Mouse (Mus musculus) brain, embryonic 18.5 days (tissue): ENCODE measurements at regions not wholly inside any gene's neighbourhood (a gene's known extent, or its start where the extent isn't known, plus 50 kb on each side); places are given as distances from the start of the nearest gene placed in this dataset.

Experiments
- DNase-seq: peaks from one replicate; pipeline ENCODE4 v3.0.0-alpha.2; 2012; ENCODE audit warnings: low read depth, low spot score

DNA sequence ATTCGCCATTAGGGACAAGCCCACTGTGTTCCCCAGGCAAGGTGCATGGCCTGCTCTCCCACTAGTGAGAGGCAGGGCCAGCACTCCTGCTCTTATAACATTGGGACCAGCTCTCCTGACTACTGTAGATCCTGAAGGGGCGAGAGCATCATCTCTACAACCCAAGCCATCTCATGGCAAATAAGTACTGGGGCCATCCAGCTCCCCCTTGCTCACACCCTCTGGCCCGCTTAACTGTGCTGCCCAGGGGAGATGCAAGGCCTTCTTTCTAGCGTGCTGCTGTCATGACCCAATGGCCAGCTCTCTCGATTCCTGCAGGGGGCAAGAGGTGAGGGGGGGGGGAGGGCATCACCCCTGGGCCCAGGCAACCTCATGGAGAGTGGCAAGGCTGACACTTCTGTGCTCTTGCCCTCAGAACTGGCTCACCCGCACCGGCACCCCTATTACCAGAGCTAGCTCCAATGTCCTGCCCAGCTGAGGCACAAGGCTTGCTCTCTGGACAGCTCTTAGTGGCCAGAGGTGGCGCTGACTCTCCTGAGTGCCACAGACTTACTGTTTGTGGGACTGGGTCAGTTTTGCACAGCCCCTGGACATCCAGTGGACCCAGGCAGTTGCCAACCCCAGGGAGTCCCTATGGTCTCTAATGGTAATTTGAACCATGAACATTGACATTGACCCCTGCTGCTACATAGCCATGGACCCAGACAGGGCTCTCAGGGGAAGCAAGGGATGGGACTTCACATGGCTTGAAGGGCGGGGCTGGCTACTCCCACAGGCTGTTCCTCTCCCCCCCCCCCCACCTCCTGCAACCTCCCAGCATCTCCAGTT is 448.2 kb downstream of the Tdrd3 start:
- DNase-seq: no peak

DNA sequence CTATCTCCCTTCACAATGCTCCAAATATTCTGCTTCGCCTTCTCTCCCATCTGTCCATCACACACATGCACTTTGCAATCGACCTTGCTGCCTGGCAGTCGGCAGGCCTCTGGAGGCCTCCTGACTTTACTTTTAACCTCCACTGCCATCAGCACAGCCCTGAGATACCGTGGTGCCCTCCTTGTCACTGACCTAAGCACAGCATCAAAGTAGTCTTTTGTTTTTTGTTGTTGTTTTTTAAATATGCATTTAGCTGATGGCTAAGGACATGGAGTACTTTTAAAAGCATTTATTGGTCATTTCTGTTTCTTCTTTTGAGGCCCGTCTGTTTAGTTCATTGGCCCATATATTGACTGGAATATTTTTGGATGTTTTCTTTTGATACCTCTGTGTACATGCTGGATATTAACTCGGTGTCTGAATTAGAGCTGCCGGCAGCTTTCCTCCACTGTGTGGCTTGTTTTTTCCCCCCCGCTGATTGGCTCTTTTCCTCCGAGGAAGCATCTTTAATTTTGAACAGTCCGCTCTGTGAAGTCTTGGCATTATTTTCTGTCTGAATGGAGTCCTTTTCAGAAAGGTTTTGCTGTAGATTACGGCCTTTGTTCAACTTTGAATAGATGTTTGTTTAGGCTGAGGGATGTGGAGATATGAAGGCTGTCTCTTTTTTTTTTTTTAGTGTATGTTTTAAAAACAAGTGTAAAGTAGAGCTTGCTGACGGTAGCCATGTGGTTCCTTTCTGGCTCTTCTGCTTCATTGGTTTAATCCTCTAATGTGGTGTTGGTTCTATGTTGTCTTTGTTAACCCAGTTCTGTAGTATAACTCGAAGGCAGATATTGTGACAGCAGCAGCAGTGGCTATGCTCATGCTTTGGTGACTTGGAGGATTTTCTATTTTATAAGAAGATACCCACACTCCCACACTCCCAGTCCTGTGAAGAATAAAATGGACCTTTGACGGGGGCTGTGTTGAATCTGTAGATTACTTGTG is 449.1 kb downstream of the Tdrd3 start:
- no peak for DNase-seq

DNA sequence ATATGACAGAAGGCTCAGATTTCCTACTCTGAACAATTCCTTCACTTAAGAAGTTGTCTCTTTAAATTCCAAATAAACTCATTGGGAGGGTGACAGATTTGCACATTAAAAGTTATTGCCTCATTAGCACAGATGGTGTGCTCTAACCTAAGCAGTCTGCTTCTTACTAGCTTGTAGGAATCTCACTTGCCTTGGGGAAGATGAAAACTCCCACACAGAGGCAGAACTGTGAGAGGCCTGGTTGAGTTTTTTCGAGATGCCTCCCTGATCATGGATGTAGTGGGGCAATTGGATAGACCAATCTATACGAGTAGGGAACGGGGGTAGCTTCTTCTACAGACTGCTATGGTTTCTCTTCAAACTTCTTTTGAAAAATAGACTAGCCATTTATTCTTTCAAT is 485.3 kb downstream of the Tdrd3 start:
- no peak for DNase-seq

DNA sequence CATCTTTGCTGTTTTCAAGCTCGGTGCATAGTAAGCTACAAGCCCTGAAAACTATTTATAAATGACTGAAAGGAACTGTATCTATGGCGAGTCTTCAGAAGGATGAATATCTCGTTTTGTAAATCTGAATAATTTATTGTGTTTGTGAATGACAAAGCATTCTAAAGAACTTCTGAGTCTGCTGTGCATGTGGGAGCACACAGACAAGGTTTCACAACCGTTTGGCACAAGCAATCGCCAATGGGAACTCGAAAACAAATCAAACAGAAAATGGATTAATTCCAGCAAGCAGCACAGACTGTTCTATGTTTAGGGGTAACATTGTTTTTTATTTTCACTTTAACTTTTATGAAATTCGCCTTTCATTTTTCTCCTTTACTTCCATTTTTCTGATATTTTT is 486.0 kb downstream of the Tdrd3 start:
- DNase-seq: no peak
